8 mouse cellular contexts compared by ENCODE assay signal in genomic region chr5:134435836-134436331, GRCm38 (mm10). TPM values are rescaled to one million over a fixed set of nuclear protein-coding genes. Genes with fewer than 3 reads are reported as not detected.
DNase-seq lines count a peak whose midpoint lies in the region; ATAC-seq and TF ChIP-seq lines count a peak whose summit lies in the region.

No protein-coding gene starts in this region.

- no peak overlapping the region for H3K4me3 ChIP-seq in heart, adult 2 months
- H3K4me3 ChIP-seq in intestine, postnatal 0 days (ENCODE audit: low read depth, low read length) = no peak overlapping the region
- no peak overlapping the region for H3K4me3 ChIP-seq in midbrain, embryonic 15.5 days

- peak overlapping the region; percentile 17 for H3K4me2 ChIP-seq in intestine, postnatal 0 days (replicated peaks; ENCODE audit: low read depth)
- peak overlapping the region; percentile 12; the same call in 1 of the 2 replicates for H3K4me2 ChIP-seq in midbrain, embryonic 15.5 days

- ATAC-seq in intestine, postnatal 0 days = peak; percentile 21; the same call in 1 of the 2 replicates
- ATAC-seq in midbrain, embryonic 15.5 days (replicated peaks) = peak; percentile 69

- peak overlapping the region; percentile 87 for H3K27ac ChIP-seq in heart, adult 2 months
- peak overlapping the region; percentile 83; the same call in 1 of the 2 replicates for H3K27ac ChIP-seq in intestine, postnatal 0 days (ENCODE audit: low read depth, low read length)
- peak overlapping the region; percentile 78 for H3K27ac ChIP-seq in midbrain, embryonic 15.5 days

- no peak for TF ChIP-seq POLR2A in heart, adult 2 months (IDR thresholded peaks at IDR 0.05; ENCODE audit: insufficient read depth, low read depth, low read length)

- no peak for TF ChIP-seq CTCF in heart, adult 2 months (IDR thresholded peaks at IDR 0.05)
- TF ChIP-seq CTCF in intestine, postnatal 0 days (IDR thresholded peaks at IDR 0.05; ENCODE audit: low read depth) = 0 out of 2 replicates have a peak, but pooled peaks have one; percentile 5

- peak; percentile 35; the same call in 1 of the 2 replicates for TF ChIP-seq EP300 in heart, adult 2 months (IDR thresholded peaks at IDR 0.05; ENCODE audit: insufficient read depth, low read depth, low read length)

- intact Hi-C loops in heart, adult 2 months (cut with DNase I) = loop anchor here (2.0 kb wide), 1 partner anchor 19 kb away; no protein-coding TSS in a partner anchor

- H3K9me3 ChIP-seq in intestine, postnatal 0 days (ENCODE audit: control insufficient read depth) = no peaks in the 10 kb centered on the region
- H3K9me3 ChIP-seq in midbrain, embryonic 15.5 days = no peaks in the 10 kb centered on the region

- no peaks in the 10 kb centered on the region for H3K27me3 ChIP-seq in heart, adult 2 months (ENCODE audit: control insufficient read depth, insufficient read depth, low read length)
- H3K27me3 ChIP-seq in intestine, postnatal 0 days (replicated peaks; ENCODE audit: control insufficient read depth, insufficient read depth, low read length) = no peaks in the 10 kb centered on the region
- H3K27me3 ChIP-seq in midbrain, embryonic 15.5 days (replicated peaks) = no peaks in the 10 kb centered on the region

- H3K9ac ChIP-seq in heart, adult 2 months (ENCODE audit: low read depth, low read length) = no peak overlapping the region
- H3K9ac ChIP-seq in intestine, postnatal 0 days (ENCODE audit: low read depth, low read length) = no peak overlapping the region
- no peak overlapping the region for H3K9ac ChIP-seq in midbrain, embryonic 15.5 days

- peak; percentile 58 for DNase-seq in cerebellum, adult 11-12 months
- no peak for DNase-seq in cerebellum, adult 11 months
- DNase-seq in Muller cell, postnatal 12 days (ENCODE audit: inconsistent ontology term) = peak; percentile 65
- DNase-seq in embryo, embryonic 11 days = peak; percentile 60
- peak; percentile 65 to 86 for DNase-seq in heart, adult 2 months
- no peak for DNase-seq in thymus, postnatal 25 days

- 45% methylated on average over 12 of the region's 12 CpGs for WGBS in heart, adult 2 months
- WGBS in intestine, postnatal 0 days = 31% methylated on average over 12 of the region's 12 CpGs
- 26% methylated on average over 12 of the region's 12 CpGs for WGBS in midbrain, embryonic 15.5 days

- H3K36me3 ChIP-seq in heart, adult 2 months (ENCODE audit: control insufficient read depth, insufficient read depth, low read length) = no peaks in the 10 kb centered on the region
- H3K36me3 ChIP-seq in intestine, postnatal 0 days (ENCODE audit: control insufficient read depth, insufficient read depth) = no peaks in the 10 kb centered on the region
- no peaks in the 10 kb centered on the region for H3K36me3 ChIP-seq in midbrain, embryonic 15.5 days (replicated peaks)

- H3K4me1 ChIP-seq in heart, adult 2 months (ENCODE audit: control insufficient read depth, insufficient read depth, low read length) = peaks cover 16% of the 10 kb centered on the region
- peaks cover 26% of the 10 kb centered on the region for H3K4me1 ChIP-seq in intestine, postnatal 0 days (replicated peaks; ENCODE audit: control insufficient read depth, insufficient read depth, low read length)
- H3K4me1 ChIP-seq in midbrain, embryonic 15.5 days = peaks cover 34% of the 10 kb centered on the region

- 0 out of 2 replicates have a peak, but pooled peaks cover 2% of the 10 kb centered on the region for H3K79me2 ChIP-seq in heart, adult 2 months (replicated peaks; ENCODE audit: control insufficient read depth, insufficient read depth, low read length)

RNA-seq across cellular contexts. Expression of gene Gtf2ird1, which starts 20.6 kb away (rescaled TPM):
- 10 to 100 TPM; 23.8 to 26.4 TPM for total RNA-seq in heart, adult 2 months (2021)
- polyA plus RNA-seq in heart, adult 2 months (2012; rRNA removed) = 13.4 and 18.0 TPM in 2 replicates
- polyA plus RNA-seq in intestine, postnatal 0 days (2015; fragmentation: Nextera tagmentation; extraction: Ambion mirVana) = 42.8 and 46.8 TPM in 2 replicates
- 89.0 and 90.2 TPM in 2 replicates for polyA plus RNA-seq in midbrain, embryonic 15.5 days (2015; fragmentation: Nextera tagmentation; extraction: Ambion mirVana)

Comparison
In these comparisons a context has a peak if more than half of its experiments do, and no peak if none do; other contexts are left out.
1. DNase-seq: peak in cerebellum, adult 11-12 months (single experiment), Muller cell, postnatal 12 days (single experiment), embryo, embryonic 11 days (single experiment) and heart, adult 2 months (2 of 2); none in cerebellum, adult 11 months (single experiment) and thymus, postnatal 25 days (single experiment).
2. Peak in every context shown above with its lines, with median percentiles within 50 percentile points of each other: H3K27ac ChIP-seq.